Mouse (Mus musculus): Measurements from ENCODE around the gene Lrsam1. TPM values are rescaled to one million over a fixed set of nuclear protein-coding genes. Genes with fewer than 3 reads are reported as not detected.

Gene Lrsam1
- polyA plus RNA-seq, 1 experiment from 2014 or later: 8.8 TPM

DNA sequence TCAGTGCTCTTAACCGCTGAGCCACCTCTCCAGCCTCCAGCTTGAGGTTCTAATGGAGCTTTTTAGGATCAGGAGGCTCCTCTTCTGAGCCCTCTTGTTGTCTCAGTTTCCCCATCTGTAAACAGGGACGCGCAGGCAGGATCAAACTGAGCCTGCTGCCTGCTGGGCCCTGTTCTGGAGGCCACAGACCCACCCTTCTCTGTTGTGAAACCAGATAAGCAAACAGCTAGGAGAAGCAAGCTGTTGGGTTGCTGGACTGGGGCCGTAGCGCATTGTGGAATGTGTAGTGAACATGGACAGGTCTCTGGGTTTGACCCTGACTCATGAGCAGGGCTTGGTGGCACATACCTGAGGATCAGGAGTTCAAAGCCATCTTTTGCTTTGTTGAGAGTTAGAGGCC is 56.8 kb downstream of the Lrsam1 start:
- ATAC-seq (ENCODE audit: insufficient read depth, low FRiP score, low read depth): no peak
- Histone ChIP-seq H3K4me3 (replicated peaks) (no peak overlapping the region), H3K9me3 (no peaks in the 10 kb centered on the region), H3K9ac (no peak overlapping the region), H3K4me1 (peaks cover 52% of the 10 kb centered on the region), H3K36me3 (0 out of 2 replicates have a peak, but pooled peaks cover 7% of the 10 kb centered on the region), H3K4me2 (no peak overlapping the region), H3K27ac (peak overlapping the region; percentile 53), H3K27me3 (replicated peaks) (no peaks in the 10 kb centered on the region)
- WGBS: 68% methylated on average over 5 of the region's 5 CpGs

DNA sequence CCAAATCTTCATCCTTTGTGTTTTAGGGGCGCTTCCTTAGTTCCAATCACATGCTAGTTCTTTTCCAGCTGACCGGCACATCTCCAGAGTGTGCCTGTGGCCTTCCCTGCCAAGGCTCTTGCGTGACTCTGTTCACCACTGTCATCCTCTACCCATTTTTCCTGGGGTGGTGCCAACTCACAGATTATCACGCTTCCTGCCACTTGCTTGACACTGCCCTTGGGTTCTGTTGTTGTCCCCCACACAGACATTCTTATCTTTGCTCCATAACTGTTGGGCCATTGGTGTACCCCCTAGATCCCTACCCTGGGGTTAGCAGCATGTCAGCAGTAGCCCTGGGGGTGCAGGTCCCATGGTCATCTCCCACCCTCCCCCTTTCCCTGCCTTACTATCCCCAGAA is 57.9 kb downstream of the Lrsam1 start:
- Histone ChIP-seq H3K4me1 (peaks cover 47% of the 10 kb centered on the region), H3K4me2 (no peak overlapping the region), H3K4me3 (replicated peaks) (no peak overlapping the region), H3K27ac (0 out of 2 replicates have a peak overlapping the region, but pooled peaks have one; percentile 3), H3K9me3 (no peaks in the 10 kb centered on the region), H3K36me3 (0 out of 2 replicates have a peak, but pooled peaks cover 7% of the 10 kb centered on the region), H3K27me3 (replicated peaks) (no peaks in the 10 kb centered on the region), H3K9ac (no peak overlapping the region)
- no peak for ATAC-seq (ENCODE audit: insufficient read depth, low FRiP score, low read depth)
- WGBS: 84% methylated on average over 4 of the region's 4 CpGs

- no peaks in the 10 kb centered on the region for H3K9me3 ChIP-seq
- H3K27ac ChIP-seq: no peak overlapping the region; the same call in 1 of the 2 replicates
- no peak for ATAC-seq (ENCODE audit: insufficient read depth, low FRiP score, low read depth)
- peaks cover 47% of the 10 kb centered on the region for H3K4me1 ChIP-seq
- WGBS: 70% methylated on average over 9 of the region's 9 CpGs
- no peaks in the 10 kb centered on the region for H3K27me3 ChIP-seq (replicated peaks)
- H3K4me2 ChIP-seq: no peak overlapping the region
- H3K36me3 ChIP-seq: 0 out of 2 replicates have a peak, but pooled peaks cover 7% of the 10 kb centered on the region
- no peak overlapping the region for H3K9ac ChIP-seq
- H3K4me3 ChIP-seq (replicated peaks): no peak overlapping the region
Measured at GRCm38 (mm10) chr2:32902126-32902525, 59.3 kb downstream of the Lrsam1 start.

DNA sequence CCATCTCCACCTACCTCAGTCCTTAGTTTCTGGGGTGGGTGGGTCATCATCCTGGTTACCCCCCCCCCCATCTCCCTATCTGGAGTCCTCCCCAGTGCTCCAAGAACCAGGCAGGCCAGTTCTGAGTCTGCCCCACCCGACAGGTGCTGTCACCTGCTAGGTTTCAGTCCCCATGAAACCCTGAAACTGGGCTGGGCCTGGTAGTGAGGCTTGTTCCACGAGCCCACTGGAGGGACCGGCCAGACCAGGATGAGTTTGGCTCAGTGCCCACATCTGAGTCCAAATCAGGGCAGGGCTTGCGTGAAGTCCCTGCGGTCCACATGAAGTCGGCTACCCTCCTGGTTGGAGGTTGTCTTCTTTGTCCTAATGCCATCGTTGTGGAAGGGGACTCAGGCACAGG is 62.4 kb downstream of the Lrsam1 start:
- ATAC-seq (ENCODE audit: insufficient read depth, low FRiP score, low read depth): peak; percentile 54; the same call in 1 of the 2 replicates
- H3K4me3 ChIP-seq (replicated peaks): no peak overlapping the region
- WGBS: 55% methylated on average over 7 of the region's 7 CpGs
- H3K4me2 ChIP-seq: no peak overlapping the region
- H3K36me3 ChIP-seq: 0 out of 2 replicates have a peak, but pooled peaks cover 7% of the 10 kb centered on the region
- no peaks in the 10 kb centered on the region for H3K27me3 ChIP-seq (replicated peaks)
- H3K27ac ChIP-seq: peak overlapping the region; percentile 42
- H3K9me3 ChIP-seq: no peaks in the 10 kb centered on the region
- H3K9ac ChIP-seq: no peak overlapping the region
- peaks cover 43% of the 10 kb centered on the region for H3K4me1 ChIP-seq

- 63% methylated on average over 10 of the region's 10 CpGs for WGBS
- Histone ChIP-seq H3K27me3 (replicated peaks) (no peaks in the 10 kb centered on the region), H3K4me2 (peak overlapping the region; percentile 33), H3K4me3 (replicated peaks) (no peak overlapping the region), H3K9ac (no peak overlapping the region), H3K9me3 (no peaks in the 10 kb centered on the region), H3K4me1 (peaks cover 47% of the 10 kb centered on the region), H3K36me3 (0 out of 2 replicates have a peak, but pooled peaks cover 7% of the 10 kb centered on the region), H3K27ac (peak overlapping the region; percentile 87)
- no peak for ATAC-seq (ENCODE audit: insufficient read depth, low FRiP score, low read depth)
Measured at GRCm38 (mm10) chr2:32896507-32897147, 64.8 kb downstream of the Lrsam1 start.

DNA sequence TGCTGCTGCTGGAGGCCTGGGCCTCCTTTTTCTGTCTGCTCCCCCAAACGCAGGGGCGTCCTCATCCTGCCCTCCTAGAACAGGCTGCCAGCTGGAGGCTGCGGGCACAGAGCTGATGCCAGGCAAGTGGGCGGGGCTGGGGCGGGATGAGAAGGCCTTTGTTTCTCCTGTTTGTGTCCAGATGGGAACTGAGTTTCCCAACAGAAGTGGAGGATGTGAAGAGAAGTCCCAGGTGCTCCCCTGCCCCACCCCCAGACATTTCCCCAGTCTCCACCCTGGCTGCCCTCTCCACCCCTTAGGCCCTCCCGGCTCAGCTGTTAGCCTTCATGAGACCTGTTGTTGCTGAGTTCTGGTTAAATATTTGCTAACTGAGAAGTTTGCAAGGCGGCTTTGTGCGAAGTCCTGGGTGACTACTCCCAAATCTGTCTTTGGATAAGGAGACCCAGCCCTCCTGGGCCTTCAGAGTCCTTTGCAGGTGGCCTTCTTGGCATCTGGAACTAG is 65.8 kb downstream of the Lrsam1 start:
- Histone ChIP-seq H3K36me3 (0 out of 2 replicates have a peak, but pooled peaks cover 6% of the 10 kb centered on the region), H3K27me3 (replicated peaks) (no peaks in the 10 kb centered on the region), H3K4me1 (peaks cover 52% of the 10 kb centered on the region), H3K27ac (peak overlapping the region; percentile 87), H3K9me3 (no peaks in the 10 kb centered on the region), H3K4me3 (replicated peaks) (no peak overlapping the region), H3K4me2 (peak overlapping the region; percentile 33), H3K9ac (no peak overlapping the region)
- WGBS: 46% methylated on average over 8 of the region's 8 CpGs
- ATAC-seq (ENCODE audit: insufficient read depth, low FRiP score, low read depth): peak; percentile 79

DNA sequence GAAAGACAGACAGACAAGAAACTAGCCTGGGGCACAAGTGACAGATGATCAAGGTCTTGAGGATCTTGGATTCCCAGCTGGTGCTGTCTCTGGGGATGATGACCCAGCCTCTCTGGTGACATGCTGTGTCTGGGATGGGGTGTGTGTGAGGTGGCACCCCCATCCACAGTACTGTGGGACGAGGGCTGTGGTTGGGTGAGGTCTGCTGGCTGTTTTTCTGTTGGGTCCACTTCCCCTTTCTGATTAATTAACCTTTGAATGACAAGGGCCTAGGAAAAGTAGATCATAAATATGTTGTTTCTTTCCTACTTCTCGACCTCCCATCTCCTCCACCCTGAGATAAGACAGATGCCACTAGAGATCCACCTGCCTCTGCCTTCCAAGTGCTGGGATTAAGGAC is 67.3 kb downstream of the Lrsam1 start:
- no peaks in the 10 kb centered on the region for H3K9me3 ChIP-seq
- no peak overlapping the region for H3K4me2 ChIP-seq
- no peak overlapping the region for H3K9ac ChIP-seq
- H3K27ac ChIP-seq: peak overlapping the region; percentile 17; the same call in 1 of the 2 replicates
- WGBS: 47% methylated on average over 2 of the region's 2 CpGs
- no peaks in the 10 kb centered on the region for H3K27me3 ChIP-seq (replicated peaks)
- no peak overlapping the region for H3K4me3 ChIP-seq (replicated peaks)
- peaks cover 51% of the 10 kb centered on the region for H3K4me1 ChIP-seq
- no peak for ATAC-seq (ENCODE audit: insufficient read depth, low FRiP score, low read depth)
- H3K36me3 ChIP-seq: no peaks in the 10 kb centered on the region

DNA sequence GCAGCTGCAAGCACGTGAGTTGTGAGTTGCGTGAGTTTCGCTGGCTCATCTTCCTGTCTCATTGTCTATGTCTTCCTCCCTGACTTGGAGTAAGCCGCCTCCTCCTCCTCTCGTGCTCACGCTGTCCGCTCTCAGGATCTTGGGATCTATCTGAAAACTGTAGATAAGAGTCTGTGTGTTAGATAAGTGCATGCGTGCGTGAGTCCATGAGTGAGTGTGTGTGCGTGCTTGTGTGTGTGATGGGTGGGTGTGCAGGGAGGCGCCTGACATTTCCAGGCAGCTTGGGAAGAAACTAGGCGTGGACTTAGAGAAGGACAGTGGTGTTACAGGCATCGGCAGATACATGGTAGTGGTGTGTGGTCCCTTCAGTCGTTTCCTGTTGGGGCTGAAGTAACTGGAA is 68.9 kb downstream of the Lrsam1 start:
- Histone ChIP-seq H3K4me1 (peaks cover 51% of the 10 kb centered on the region), H3K27me3 (replicated peaks) (no peaks in the 10 kb centered on the region), H3K27ac (no peak overlapping the region), H3K36me3 (no peaks in the 10 kb centered on the region), H3K9me3 (no peaks in the 10 kb centered on the region), H3K9ac (no peak overlapping the region), H3K4me2 (no peak overlapping the region), H3K4me3 (replicated peaks) (no peak overlapping the region)
- WGBS: 78% methylated on average over 14 of the region's 14 CpGs
- ATAC-seq (ENCODE audit: insufficient read depth, low FRiP score, low read depth): no peak

GRCm38 (mm10) chr2:32891278-32891677 is 70.1 kb downstream of the Lrsam1 start:
- ATAC-seq (ENCODE audit: insufficient read depth, low FRiP score, low read depth): no peak

DNA sequence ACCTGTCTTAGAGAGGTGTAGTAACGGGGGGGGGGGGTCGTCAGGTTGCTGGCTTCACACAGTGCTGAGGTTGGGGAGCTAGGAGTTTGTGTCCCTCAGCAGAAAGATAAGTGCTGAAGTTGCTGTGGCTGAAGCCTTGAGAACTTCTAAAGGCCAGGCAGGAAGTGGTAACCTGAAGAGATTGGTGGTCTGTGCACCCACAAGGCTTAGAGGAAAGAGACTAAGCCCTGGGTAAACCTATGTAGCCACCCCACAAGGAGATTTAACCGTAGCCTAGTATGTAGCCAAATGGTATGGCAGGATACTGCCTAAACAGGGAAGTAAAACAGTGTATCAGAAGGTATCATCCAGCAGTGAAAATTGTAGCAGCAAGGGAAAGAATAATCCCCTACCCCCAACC is 71.1 kb downstream of the Lrsam1 start:
- Histone ChIP-seq H3K27ac (0 out of 2 replicates have a peak overlapping the region, but pooled peaks have one; percentile 26), H3K4me3 (replicated peaks) (no peak overlapping the region)

More at GRCm38 (mm10) chr2:32891278-32891677, 70.1 kb downstream of the Lrsam1 start:
- H3K4me2 ChIP-seq: no peak overlapping the region
- no peaks in the 10 kb centered on the region for H3K36me3 ChIP-seq
- no peak overlapping the region for H3K9ac ChIP-seq
- WGBS: 45% methylated on average over 9 of the region's 9 CpGs
- H3K4me3 ChIP-seq (replicated peaks): no peak overlapping the region
- H3K9me3 ChIP-seq: no peaks in the 10 kb centered on the region
- H3K27ac ChIP-seq: peak overlapping the region; percentile 23; the same call in 1 of the 2 replicates
- no peaks in the 10 kb centered on the region for H3K27me3 ChIP-seq (replicated peaks)
- peaks cover 41% of the 10 kb centered on the region for H3K4me1 ChIP-seq

DNA sequence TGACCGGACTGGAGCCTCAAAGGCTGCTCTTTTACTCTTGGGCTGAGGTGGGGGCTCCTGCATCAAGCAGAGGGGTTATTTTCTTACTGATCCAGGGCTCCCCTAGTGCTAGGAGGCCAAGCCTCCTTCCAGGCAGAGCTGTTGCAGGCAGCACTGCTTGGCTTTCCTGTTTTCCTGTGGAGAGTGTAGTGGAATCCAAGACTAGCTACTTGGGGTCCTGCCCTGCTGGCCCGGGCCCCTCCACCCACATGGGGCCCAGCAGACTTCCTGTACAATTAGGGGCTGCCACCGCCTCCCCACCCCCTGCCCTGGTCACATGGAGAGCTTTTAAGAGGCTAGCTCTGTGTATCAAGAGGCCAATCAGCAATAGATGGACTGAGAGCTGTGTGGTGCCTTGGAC is 72.9 kb downstream of the Lrsam1 start:
- peaks cover 47% of the 10 kb centered on the region for H3K4me1 ChIP-seq
- peak overlapping the region; percentile 73 for H3K27ac ChIP-seq
- H3K4me2 ChIP-seq: no peak overlapping the region
- WGBS: 24% methylated on average over 3 of the region's 3 CpGs
- peak; percentile 25; the same call in 1 of the 2 replicates for ATAC-seq (ENCODE audit: insufficient read depth, low FRiP score, low read depth)
- no peak overlapping the region for H3K4me3 ChIP-seq (replicated peaks)
- H3K27me3 ChIP-seq (replicated peaks): no peaks in the 10 kb centered on the region
- no peak overlapping the region for H3K9ac ChIP-seq
- H3K9me3 ChIP-seq: no peaks in the 10 kb centered on the region
- no peaks in the 10 kb centered on the region for H3K36me3 ChIP-seq

More for the DNA sequence above, 71.1 kb downstream of the Lrsam1 start:
- H3K9ac ChIP-seq: no peak overlapping the region
- H3K4me2 ChIP-seq: no peak overlapping the region
- no peaks in the 10 kb centered on the region for H3K9me3 ChIP-seq
- no peaks in the 10 kb centered on the region for H3K27me3 ChIP-seq (replicated peaks)
- 72% methylated on average over 3 of the region's 3 CpGs for WGBS
- peaks cover 35% of the 10 kb centered on the region for H3K4me1 ChIP-seq
- no peaks in the 10 kb centered on the region for H3K36me3 ChIP-seq
- no peak for ATAC-seq (ENCODE audit: insufficient read depth, low FRiP score, low read depth)

DNA sequence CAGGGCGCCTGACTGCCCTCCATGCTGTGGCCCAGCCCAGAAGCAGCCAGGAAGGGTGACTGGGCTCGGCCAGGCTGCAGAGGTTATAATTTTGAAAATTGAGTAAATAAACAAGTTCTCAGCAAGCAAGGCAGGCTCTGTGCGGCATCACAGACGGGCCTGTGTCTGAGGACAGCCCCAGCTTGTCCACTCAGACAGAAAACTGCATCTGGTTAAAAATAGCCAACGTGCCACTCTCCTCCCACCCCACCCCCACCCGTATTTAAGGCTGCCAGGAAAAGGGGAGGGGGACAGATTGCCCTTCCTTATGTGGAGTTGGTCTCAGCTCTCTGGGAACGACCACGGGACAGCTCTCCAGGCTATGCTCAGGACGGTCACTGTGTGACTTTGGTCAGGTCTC is 73.4 kb downstream of the Lrsam1 start:
- no peak overlapping the region for H3K9ac ChIP-seq
- H3K27me3 ChIP-seq (replicated peaks): no peaks in the 10 kb centered on the region
- H3K27ac ChIP-seq: peak overlapping the region; percentile 73
- WGBS: 13% methylated on average over 9 of the region's 9 CpGs
- 0 out of 2 replicates have a peak, but pooled peaks have one; percentile 5 for ATAC-seq (ENCODE audit: insufficient read depth, low FRiP score, low read depth)
- H3K4me3 ChIP-seq (replicated peaks): no peak overlapping the region
- H3K36me3 ChIP-seq: no peaks in the 10 kb centered on the region
- no peaks in the 10 kb centered on the region for H3K9me3 ChIP-seq
- 0 out of 2 replicates have a peak overlapping the region, but pooled peaks have one; percentile 7 for H3K4me2 ChIP-seq
- peaks cover 52% of the 10 kb centered on the region for H3K4me1 ChIP-seq
